Mouse (Mus musculus): ENCODE measurements around the gene Olfml1.

Gene Olfml1

GRCm38 (mm10) chr7:107595426-107595825, 28.2 kb downstream of the Olfml1 start:
- no peak for DNase-seq

- no peak for DNase-seq
Observed at GRCm38 (mm10) chr7:107596753-107597152, 29.5 kb downstream of the Olfml1 start.

GRCm38 (mm10) chr7:107597956-107598355, 30.7 kb downstream of the Olfml1 start:
- DNase-seq = no peak

- no peak for DNase-seq
Observed at GRCm38 (mm10) chr7:107600651-107601050, 33.4 kb downstream of the Olfml1 start.

GRCm38 (mm10) chr7:107602505-107602904, 35.3 kb downstream of the Olfml1 start:
- no peak for DNase-seq

GRCm38 (mm10) chr7:107602913-107603312, 35.7 kb downstream of the Olfml1 start:
- DNase-seq = no peak

- no peak for DNase-seq
Observed at GRCm38 (mm10) chr7:107607766-107608165, 40.5 kb downstream of the Olfml1 start.

GRCm38 (mm10) chr7:107609622-107610255, 42.5 kb downstream of the Olfml1 start:
- DNase-seq = no peak

GRCm38 (mm10) chr7:107610880-107611279, 43.6 kb downstream of the Olfml1 start:
- no peak for DNase-seq

GRCm38 (mm10) chr7:107618028-107618992, 51.1 kb downstream of the Olfml1 start:
- no peak for DNase-seq

GRCm38 (mm10) chr7:107619225-107619624, 52.0 kb downstream of the Olfml1 start:
- DNase-seq = no peak

- DNase-seq = no peak
Observed at GRCm38 (mm10) chr7:107620137-107620536, 52.9 kb downstream of the Olfml1 start.

- DNase-seq = no peak
Observed at GRCm38 (mm10) chr7:107624432-107624831, 57.2 kb downstream of the Olfml1 start.

GRCm38 (mm10) chr7:107625061-107625460, 57.8 kb downstream of the Olfml1 start, which contains the start of gene 5330417H12Rik:
TSS of gene 5330417H12Rik (minus strand) at chr7:107625161.
- no peak for DNase-seq

- DNase-seq = no peak
Observed at GRCm38 (mm10) chr7:107625781-107626180, 58.5 kb downstream of the Olfml1 start.

- DNase-seq = no peak
Observed at GRCm38 (mm10) chr7:107628383-107628782, 61.1 kb downstream of the Olfml1 start.

- no peak for DNase-seq
Observed at GRCm38 (mm10) chr7:107633201-107633600, 66.0 kb downstream of the Olfml1 start.

- DNase-seq = no peak
Observed at GRCm38 (mm10) chr7:107637398-107637797, 70.2 kb downstream of the Olfml1 start.

- DNase-seq = no peak
Observed at GRCm38 (mm10) chr7:107638026-107638425, 70.8 kb downstream of the Olfml1 start.
